Mouse (Mus musculus) adrenal gland, postnatal 4 days (tissue): ENCODE results near the gene Rnf145. TPM values are rescaled to one million over a fixed set of nuclear protein-coding genes. Genes with fewer than 3 reads are reported as not detected.
"Not testable (repeated sequence)": the region's sequence is repeated elsewhere in the genome, so short reads cannot be mapped to it uniquely, and the experiment has no call there.

Source experiments
- DNase-seq, 2 experiments: peaks; one replicate each; pipeline ENCODE4 v3.0.0; 2021 to 2022; ENCODE audit warnings: low spot score in 2 of 2, mixed read lengths in 2 of 2
- total RNA-seq, 2 experiments: library from RNA; stranded (reverse); gene quantifications; 2 replicates each; pipeline ENCODE4 v1.2.3; 2021

The Rnf145 gene
- total RNA-seq, 2 experiments from 2014 or later: 111 to 113 TPM

- DNase-seq: no peak
Observed at GRCm38 (mm10) chr11:44560396-44560795, 41.6 kb downstream of the Rnf145 start.

- DNase-seq: no peak
Observed at GRCm38 (mm10) chr11:44561476-44562015, 42.8 kb downstream of the Rnf145 start.

GRCm38 (mm10) chr11:44562389-44563135, 43.8 kb downstream of the Rnf145 start:
- DNase-seq: no peak

GRCm38 (mm10) chr11:44564245-44564864, 45.6 kb downstream of the Rnf145 start:
- no peak for DNase-seq

- DNase-seq: no peak
Observed at GRCm38 (mm10) chr11:44564940-44565339, 46.2 kb downstream of the Rnf145 start.

GRCm38 (mm10) chr11:44570336-44570735, 51.6 kb downstream of the Rnf145 start:
- DNase-seq: not testable (repeated sequence)

GRCm38 (mm10) chr11:44572781-44573180, 54.0 kb downstream of the Rnf145 start:
- no peak for DNase-seq

- DNase-seq: no peak
Observed at GRCm38 (mm10) chr11:44573396-44573795, 54.6 kb downstream of the Rnf145 start.

- DNase-seq: no peak
Observed at GRCm38 (mm10) chr11:44574391-44574790, 55.6 kb downstream of the Rnf145 start.

- DNase-seq: no peak
Observed at GRCm38 (mm10) chr11:44574820-44575219, 56.1 kb downstream of the Rnf145 start.

- DNase-seq: no peak
Observed at GRCm38 (mm10) chr11:44577911-44578310, 59.1 kb downstream of the Rnf145 start.

GRCm38 (mm10) chr11:44581277-44581683, 62.5 kb downstream of the Rnf145 start:
- no peak for DNase-seq

- no peak for DNase-seq
Observed at GRCm38 (mm10) chr11:44586047-44586696, 67.4 kb downstream of the Rnf145 start.

GRCm38 (mm10) chr11:44593016-44593415, 74.3 kb downstream of the Rnf145 start:
- no peak for DNase-seq

GRCm38 (mm10) chr11:44594768-44595167, 76.0 kb downstream of the Rnf145 start:
- DNase-seq: no peak

GRCm38 (mm10) chr11:44606881-44607280, 88.1 kb downstream of the Rnf145 start:
- DNase-seq: no peak

GRCm38 (mm10) chr11:44608646-44609045, 89.9 kb downstream of the Rnf145 start:
- no peak for DNase-seq

- DNase-seq: peak; percentile 64 to 66
Observed at GRCm38 (mm10) chr11:44610971-44611781, 92.4 kb downstream of the Rnf145 start.

GRCm38 (mm10) chr11:44612156-44612555, 93.4 kb downstream of the Rnf145 start:
- DNase-seq: no peak

GRCm38 (mm10) chr11:44612681-44613410, 94.1 kb downstream of the Rnf145 start:
- DNase-seq: peak in 1 of 2 experiments; percentile 10
